Mouse (Mus musculus): Measurements from ENCODE around the gene Gm43552. TPM values are rescaled to one million over a fixed set of nuclear protein-coding genes. Genes with fewer than 3 reads are reported as not detected.
"Not testable (repeated sequence)": the region's sequence is repeated elsewhere in the genome, so short reads cannot be mapped to it uniquely, and the experiment has no call there.

Gene Gm43552
- polyA plus RNA-seq (2014; fragmentation: Nextera tagmentation; extraction: Ambion mirVana) = not detected in 2 replicates

DNA sequence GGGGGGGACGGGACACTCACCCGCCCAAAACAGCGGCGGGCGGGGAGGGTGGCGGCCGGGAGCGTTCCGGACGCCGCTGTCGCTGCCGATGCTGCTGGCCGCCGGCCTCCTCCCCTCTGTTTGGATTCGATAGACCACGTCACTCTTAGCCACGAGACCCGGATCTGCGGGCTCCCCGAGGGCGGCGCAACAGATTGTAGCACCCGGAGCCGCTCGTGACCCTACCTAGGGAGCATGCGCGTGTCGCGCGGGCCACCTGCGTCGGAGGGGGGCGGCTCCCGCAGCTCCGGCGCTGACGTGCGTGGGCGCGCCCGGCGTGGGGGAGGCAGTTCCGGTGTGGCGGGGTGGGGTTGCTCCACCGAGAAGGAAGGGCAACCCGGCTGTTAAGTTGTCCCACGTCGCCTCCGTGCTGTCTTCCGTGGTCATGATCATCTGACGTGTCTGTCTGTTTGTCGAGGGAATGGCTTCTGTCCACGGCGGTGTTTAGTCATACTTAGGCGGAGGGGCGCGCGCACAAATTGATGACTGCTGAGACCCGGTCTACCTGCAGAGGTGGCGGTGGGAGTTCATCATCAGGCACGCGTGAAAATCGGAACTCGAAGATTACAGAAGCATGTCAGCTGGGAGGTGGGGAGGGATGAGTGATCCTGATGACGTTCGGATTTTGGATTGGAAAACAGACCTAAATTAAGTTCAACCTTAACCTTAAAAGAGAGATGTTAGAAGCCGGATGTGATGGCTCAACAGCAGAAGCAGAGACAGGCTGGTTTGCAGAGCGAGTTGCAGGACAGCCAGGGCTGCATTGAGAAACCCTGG, at the start of gene Gm43552:
Gene Gm43552 (minus strand): TSS at position 118 of the 816 bp plus-strand sequence.
- ATAC-seq (ENCODE audit: low FRiP score) = peak; percentile 95

DNA sequence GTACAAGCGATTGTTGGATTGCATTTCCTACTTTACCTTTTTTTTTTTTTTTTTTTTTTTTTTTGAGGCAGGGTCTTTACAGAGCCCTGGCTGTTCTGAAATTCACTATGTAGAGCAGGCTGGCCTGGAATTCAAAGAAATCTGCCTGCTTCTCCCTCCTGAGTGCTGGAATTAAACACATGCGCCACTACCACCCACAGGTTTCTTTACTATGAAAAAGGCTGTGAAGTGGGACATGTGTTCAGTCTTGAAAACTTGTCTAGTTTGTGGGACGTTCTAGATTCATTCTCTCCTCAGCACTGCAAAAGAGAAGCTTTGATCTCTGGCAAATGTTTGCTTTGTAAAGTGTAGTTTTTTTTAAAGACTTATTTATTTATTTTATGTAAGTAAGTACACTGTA, 49.3 kb upstream of the Gm43552 start:
- Histone ChIP-seq H3K4me2 (replicated peaks) (no peak overlapping the region), H3K36me3 (replicated peaks; ENCODE audit: control insufficient read depth, insufficient read depth) (no peaks in the 10 kb centered on the region), H3K4me3 (replicated peaks; ENCODE audit: low read length) (no peak overlapping the region), H3K9me3 (ENCODE audit: control insufficient read depth, low read length) (no peaks in the 10 kb centered on the region), H3K4me1 (replicated peaks; ENCODE audit: control insufficient read depth, insufficient read depth, low read length) (peaks cover 12% of the 10 kb centered on the region), H3K27me3 (ENCODE audit: control insufficient read depth, insufficient read depth, low read length) (no peaks in the 10 kb centered on the region), H3K27ac (no peak overlapping the region), H3K9ac (no peak overlapping the region)
- whole genome bisulfite sequencing = 84% methylated on average over 3 of the region's 3 CpGs
- DNase-seq (ENCODE audit: low spot score) (no peak), ATAC-seq (ENCODE audit: low FRiP score) (no peak)

More for the DNA sequence above, at the start of gene Gm43552:
- Histone ChIP-seq H3K36me3 (replicated peaks; ENCODE audit: control insufficient read depth, insufficient read depth) (peaks cover 8% of the 10 kb centered on the region; the same call in 1 of the 2 replicates), H3K9me3 (ENCODE audit: control insufficient read depth, low read length) (no peaks in the 10 kb centered on the region), H3K9ac (peak within 1 kb of the TSS; percentile 94), H3K4me1 (replicated peaks; ENCODE audit: control insufficient read depth, insufficient read depth, low read length) (peaks cover 22% of the 10 kb centered on the region), H3K27ac (peak within 1 kb of the TSS; percentile 92), H3K27me3 (ENCODE audit: control insufficient read depth, insufficient read depth, low read length) (no peaks in the 10 kb centered on the region), H3K4me3 (replicated peaks; ENCODE audit: low read length) (peak within 1 kb of the TSS; percentile 76), H3K4me2 (replicated peaks) (peak within 1 kb of the TSS; percentile 75)
- WGBS = under 1% methylated on average over 67 of the region's 69 CpGs
- DNase-seq (ENCODE audit: low spot score) = peak; percentile 90

GRCm38 (mm10) chr5:65539786-65540185, 47.2 kb upstream of the Gm43552 start:
- Histone ChIP-seq H3K36me3 (replicated peaks; ENCODE audit: control insufficient read depth, insufficient read depth) (no peaks in the 10 kb centered on the region), H3K9ac (no peak overlapping the region), H3K27me3 (ENCODE audit: control insufficient read depth, insufficient read depth, low read length) (no peaks in the 10 kb centered on the region), H3K4me2 (replicated peaks) (no peak overlapping the region), H3K27ac (no peak overlapping the region), H3K4me3 (replicated peaks; ENCODE audit: low read length) (no peak overlapping the region), H3K9me3 (ENCODE audit: control insufficient read depth, low read length) (no peaks in the 10 kb centered on the region), H3K4me1 (replicated peaks; ENCODE audit: control insufficient read depth, insufficient read depth, low read length) (peaks cover 17% of the 10 kb centered on the region)
- ATAC-seq (ENCODE audit: low FRiP score) (no peak), DNase-seq (ENCODE audit: low spot score) (no peak)
- 93% methylated on average over 3 of the region's 3 CpGs for WGBS

- H3K27ac ChIP-seq = no peak overlapping the region
- H3K9me3 ChIP-seq (ENCODE audit: control insufficient read depth, low read length) = no peaks in the 10 kb centered on the region
- H3K9ac ChIP-seq = peak overlapping the region; percentile 21; the same call in 1 of the 2 replicates
- no peak for DNase-seq (ENCODE audit: low spot score)
- H3K27me3 ChIP-seq (ENCODE audit: control insufficient read depth, insufficient read depth, low read length) = no peaks in the 10 kb centered on the region
- peak overlapping the region; percentile 14 for H3K4me3 ChIP-seq (replicated peaks; ENCODE audit: low read length)
- H3K4me2 ChIP-seq (replicated peaks) = peak overlapping the region; percentile 54
- H3K4me1 ChIP-seq (replicated peaks; ENCODE audit: control insufficient read depth, insufficient read depth, low read length) = peaks cover 17% of the 10 kb centered on the region
- ATAC-seq (ENCODE audit: low FRiP score) = no peak
- WGBS = 18% methylated on average over 4 of the region's 4 CpGs
- H3K36me3 ChIP-seq (replicated peaks; ENCODE audit: control insufficient read depth, insufficient read depth) = no peaks in the 10 kb centered on the region
Measured at GRCm38 (mm10) chr5:65538829-65539228, 46.2 kb upstream of the Gm43552 start.

GRCm38 (mm10) chr5:65538121-65538520, 45.5 kb upstream of the Gm43552 start:
- Histone ChIP-seq H3K27me3 (ENCODE audit: control insufficient read depth, insufficient read depth, low read length) (no peaks in the 10 kb centered on the region), H3K9ac (peak overlapping the region; percentile 92), H3K9me3 (ENCODE audit: control insufficient read depth, low read length) (no peaks in the 10 kb centered on the region), H3K36me3 (replicated peaks; ENCODE audit: control insufficient read depth, insufficient read depth) (no peaks in the 10 kb centered on the region), H3K4me1 (replicated peaks; ENCODE audit: control insufficient read depth, insufficient read depth, low read length) (peaks cover 17% of the 10 kb centered on the region), H3K27ac (peak overlapping the region; percentile 98), H3K4me3 (replicated peaks; ENCODE audit: low read length) (peak overlapping the region; percentile 75), H3K4me2 (replicated peaks) (peak overlapping the region; percentile 84)
- DNase-seq (ENCODE audit: low spot score) (no peak), ATAC-seq (ENCODE audit: low FRiP score) (no peak)
- WGBS = 1% methylated on average over 4 of the region's 4 CpGs

DNA sequence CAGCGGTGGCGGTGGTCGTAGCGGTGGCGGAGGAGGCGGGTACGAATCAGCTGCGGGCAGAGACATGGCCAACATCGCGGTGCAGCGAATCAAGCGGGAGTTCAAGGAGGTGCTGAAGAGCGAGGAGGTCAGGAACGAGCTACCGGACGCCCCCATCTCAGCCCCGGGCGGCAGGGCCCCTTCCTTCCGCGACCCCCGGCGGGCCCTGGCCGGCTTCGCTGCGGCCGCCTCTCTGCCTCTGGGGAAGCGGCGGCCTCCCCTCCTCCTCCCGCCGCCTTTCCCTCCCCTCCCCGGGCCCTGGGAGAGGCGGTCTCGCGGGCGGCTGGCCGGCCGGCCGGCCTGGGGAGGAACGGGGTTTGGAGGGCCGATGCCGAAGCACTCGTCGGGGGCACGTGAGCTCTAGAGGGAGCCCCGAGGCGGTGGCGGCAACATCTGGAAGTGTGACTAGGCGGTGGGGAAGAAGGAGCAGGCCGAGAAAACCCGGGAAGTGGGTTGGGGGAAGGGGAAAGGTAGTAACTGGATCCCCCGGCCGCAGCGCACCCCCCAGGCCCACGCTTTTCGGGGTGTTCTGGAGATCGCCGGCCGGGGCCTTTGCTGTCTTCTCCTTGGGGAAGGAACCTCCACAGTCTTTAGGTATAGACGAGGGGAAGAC, 44.9 kb upstream of the Gm43552 start:
- Histone ChIP-seq H3K9me3 (ENCODE audit: control insufficient read depth, low read length) (no peaks in the 10 kb centered on the region), H3K4me3 (replicated peaks; ENCODE audit: low read length) (peak overlapping the region; percentile 75), H3K27me3 (ENCODE audit: control insufficient read depth, insufficient read depth, low read length) (no peaks in the 10 kb centered on the region), H3K4me2 (replicated peaks) (peak overlapping the region; percentile 84), H3K9ac (peak overlapping the region; percentile 92), H3K27ac (peak overlapping the region; percentile 98), H3K4me1 (replicated peaks; ENCODE audit: control insufficient read depth, insufficient read depth, low read length) (peaks cover 17% of the 10 kb centered on the region), H3K36me3 (replicated peaks; ENCODE audit: control insufficient read depth, insufficient read depth) (no peaks in the 10 kb centered on the region)
- peak; percentile 68 for ATAC-seq (ENCODE audit: low FRiP score)
- DNase-seq (ENCODE audit: low spot score) = peak; percentile 56
- under 1% methylated on average over 50 of the region's 59 CpGs for WGBS

- H3K4me3 ChIP-seq (replicated peaks; ENCODE audit: low read length) = peak within 1 kb of the TSS; percentile 75
- DNase-seq (ENCODE audit: low spot score) (peak; percentile 96), ATAC-seq (ENCODE audit: low FRiP score) (peak; percentile 96)
- peaks cover 17% of the 10 kb centered on the region for H3K4me1 ChIP-seq (replicated peaks; ENCODE audit: control insufficient read depth, insufficient read depth, low read length)
- H3K9ac ChIP-seq = peak within 1 kb of the TSS; percentile 92
- H3K4me2 ChIP-seq (replicated peaks) = peak within 1 kb of the TSS; percentile 84
- H3K27ac ChIP-seq = peak within 1 kb of the TSS; percentile 98
- under 1% methylated on average over 53 of the region's 66 CpGs for WGBS
- no peaks in the 10 kb centered on the region for H3K36me3 ChIP-seq (replicated peaks; ENCODE audit: control insufficient read depth, insufficient read depth)
- H3K9me3 ChIP-seq (ENCODE audit: control insufficient read depth, low read length) = no peaks in the 10 kb centered on the region
- H3K27me3 ChIP-seq (ENCODE audit: control insufficient read depth, insufficient read depth, low read length) = no peaks in the 10 kb centered on the region
Measured at GRCm38 (mm10) chr5:65536751-65537419, 44.3 kb upstream of the Gm43552 start, which contains the start of the genes Smim14 and Ube2k. Gene Smim14, minus strand, starts transcription at chr5:65537184. Gene Ube2k, plus strand, starts transcription at chr5:65537233.

DNA sequence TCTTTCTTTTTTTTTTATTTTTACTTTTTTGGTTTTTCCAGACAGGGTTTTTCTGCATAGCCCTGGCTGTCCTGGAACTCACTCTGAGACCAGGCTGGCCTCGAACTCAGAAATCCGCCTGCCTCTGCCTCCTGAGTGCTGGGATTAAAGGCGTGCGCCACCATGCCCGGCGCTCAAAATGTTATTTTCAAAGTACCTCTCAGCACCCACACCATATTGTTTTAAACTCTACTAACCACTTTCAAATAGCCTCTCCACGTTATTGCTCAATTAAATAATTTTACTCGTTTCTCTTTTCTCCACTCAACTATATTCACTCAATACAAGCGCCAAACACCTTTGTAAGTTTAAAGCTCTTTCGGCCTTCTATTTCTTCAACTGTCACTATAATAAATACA, 43.4 kb upstream of the Gm43552 start:
- peaks cover 17% of the 10 kb centered on the region for H3K4me1 ChIP-seq (replicated peaks; ENCODE audit: control insufficient read depth, insufficient read depth, low read length)
- 84% methylated on average over 10 of the region's 10 CpGs for WGBS
- H3K4me3 ChIP-seq (replicated peaks; ENCODE audit: low read length) = peak overlapping the region; percentile 75
- not testable (repeated sequence) for H3K27me3 ChIP-seq (ENCODE audit: control insufficient read depth, insufficient read depth, low read length); H3K36me3 ChIP-seq (replicated peaks; ENCODE audit: control insufficient read depth, insufficient read depth); DNase-seq (ENCODE audit: low spot score); H3K9me3 ChIP-seq (ENCODE audit: control insufficient read depth, low read length); ATAC-seq (ENCODE audit: low FRiP score)
- peak overlapping the region; percentile 92 for H3K9ac ChIP-seq
- H3K4me2 ChIP-seq (replicated peaks) = peak overlapping the region; percentile 84
- H3K27ac ChIP-seq = peak overlapping the region; percentile 98

All from hindbrain, embryonic 14.5 days (tissue).